Mouse (Mus musculus) limb, embryonic 10.5 days (tissue): ENCODE measurements around the gene Mcam. TPM values are rescaled to one million over a fixed set of nuclear protein-coding genes. Genes with fewer than 3 reads are reported as not detected.

Source experiments
- DNase-seq: peaks from one replicate; pipeline ENCODE4 v3.0.0-alpha.2; 2017; ENCODE audit warnings: low spot score
- H3K27ac ChIP-seq: fragments of 300-500 bp; sonication (generic); 2 replicates; pipeline ENCODE4 v1.5.1; 2016; ENCODE audit warnings: mild to moderate bottlenecking
- H3K27me3 ChIP-seq: fragments of 300-500 bp; sonication (generic); 2 replicates; pipeline ENCODE4 v1.6.1; 2016; ENCODE audit warnings: low read depth, mild to moderate bottlenecking; ENCODE audit not compliant: poor library complexity, severe bottlenecking
- H3K36me3 ChIP-seq: fragments of 300-500 bp; sonication (generic); 2 replicates; pipeline ENCODE4 v1.6.1; 2016; ENCODE audit warnings: mild to moderate bottlenecking, moderate library complexity
- H3K4me1 ChIP-seq: fragments of 300-500 bp; sonication (generic); 2 replicates; pipeline ENCODE4 v1.6.1; 2016
- H3K4me3 ChIP-seq: fragments of 300-500 bp; sonication (generic); 2 replicates; pipeline ENCODE4 v1.5.1; 2016; ENCODE audit warnings: mild to moderate bottlenecking, moderate library complexity
- H3K9me3 ChIP-seq: fragments of 300-500 bp; sonication (generic); replicated peaks from 2 replicates; pipeline ENCODE4 v1.6.1; 2016; ENCODE audit warnings: mild to moderate bottlenecking
- WGBS: fragments of 180-500 bp; shearing (Covaris S2); methylation state at CpG from one replicate; pipeline ENCODE4 v1.1.7; 2016; 5-methylcytosine and 5-hydroxymethylcytosine counted together
- polyA plus RNA-seq: library from polyadenylated mRNA; unstranded; fragments of >200 nt; fragmentation: Nextera tagmentation; extraction: Ambion mirVana; gene quantifications from 2 replicates; pipeline ENCODE4 v1.2.1, GENCODE M21; 2016

The Mcam gene
- 9.8 and 10.1 TPM in 2 replicates for polyA plus RNA-seq

- Histone ChIP-seq H3K27ac (peak within 1 kb of the TSS; percentile 73), H3K4me1 (peaks cover 71% of the 10 kb centered on the region), H3K4me3 (peak within 1 kb of the TSS; percentile 63), H3K27me3 (peaks cover 69% of the 10 kb centered on the region), H3K9me3 (no peaks in the 10 kb centered on the region), H3K36me3 (0 out of 2 replicates have a peak, but pooled peaks cover 7% of the 10 kb centered on the region)
- DNase-seq, result peak; percentile 75
- WGBS, result 3% methylated on average over 54 of the region's 55 CpGs
Measured at GRCm38 (mm10) chr9:44134101-44134850, at the start of gene Mcam. Mcam (plus strand) TSS chr9:44134469.

- peak overlapping the region; percentile 85 for H3K27ac ChIP-seq
- H3K4me1 ChIP-seq, result peaks cover 80% of the 10 kb centered on the region
- H3K9me3 ChIP-seq, result no peaks in the 10 kb centered on the region
- peaks cover 88% of the 10 kb centered on the region for H3K27me3 ChIP-seq
- no peaks in the 10 kb centered on the region for H3K36me3 ChIP-seq
- DNase-seq, result peak; percentile 96
- H3K4me3 ChIP-seq, result peak overlapping the region; percentile 72
- under 1% methylated on average over 62 of the region's 62 CpGs for WGBS
Measured at GRCm38 (mm10) chr9:44084659-44085229, 49.5 kb upstream of the Mcam start.

GRCm38 (mm10) chr9:44085276-44085675 lies 49.0 kb upstream of the Mcam start:
- Histone ChIP-seq H3K4me1 (peaks cover 80% of the 10 kb centered on the region), H3K9me3 (no peaks in the 10 kb centered on the region), H3K27me3 (peaks cover 85% of the 10 kb centered on the region), H3K4me3 (peak overlapping the region; percentile 72), H3K36me3 (no peaks in the 10 kb centered on the region), H3K27ac (peak overlapping the region; percentile 85)
- no peak for DNase-seq
- WGBS, result 7% methylated on average over 10 of the region's 10 CpGs

- no peaks in the 10 kb centered on the region for H3K9me3 ChIP-seq
- 61% methylated on average over 15 of the region's 15 CpGs for WGBS
- H3K36me3 ChIP-seq, result peaks cover 3% of the 10 kb centered on the region; the same call in 1 of the 2 replicates
- H3K4me3 ChIP-seq, result peak overlapping the region; percentile 72
- H3K4me1 ChIP-seq, result peaks cover 74% of the 10 kb centered on the region
- H3K27me3 ChIP-seq, result peaks cover 78% of the 10 kb centered on the region
- H3K27ac ChIP-seq, result 0 out of 2 replicates have a peak overlapping the region, but pooled peaks have one; percentile 85
- DNase-seq, result no peak
Measured at GRCm38 (mm10) chr9:44085741-44086665, 48.3 kb upstream of the Mcam start.

- DNase-seq, result no peak
- H3K27ac ChIP-seq, result no peak overlapping the region
- H3K9me3 ChIP-seq, result no peaks in the 10 kb centered on the region
- no peak overlapping the region for H3K4me3 ChIP-seq
- peaks cover 65% of the 10 kb centered on the region for H3K4me1 ChIP-seq
- H3K27me3 ChIP-seq, result peaks cover 75% of the 10 kb centered on the region
- peaks cover 11% of the 10 kb centered on the region for H3K36me3 ChIP-seq
- WGBS, result 44% methylated on average over 10 of the region's 10 CpGs
Measured at GRCm38 (mm10) chr9:44086960-44087359, 47.3 kb upstream of the Mcam start.

GRCm38 (mm10) chr9:44087761-44088455 lies 46.4 kb upstream of the Mcam start:
- Histone ChIP-seq H3K9me3 (no peaks in the 10 kb centered on the region), H3K27ac (no peak overlapping the region), H3K4me1 (peaks cover 62% of the 10 kb centered on the region), H3K4me3 (peak overlapping the region; percentile 16; the same call in 1 of the 2 replicates), H3K36me3 (peaks cover 19% of the 10 kb centered on the region), H3K27me3 (peaks cover 65% of the 10 kb centered on the region)
- WGBS, result 6% methylated on average over 15 of the region's 15 CpGs
- DNase-seq, result no peak

GRCm38 (mm10) chr9:44088877-44089608 lies 45.2 kb upstream of the Mcam start:
- Histone ChIP-seq H3K4me1 (peaks cover 56% of the 10 kb centered on the region), H3K4me3 (no peak overlapping the region), H3K27me3 (peaks cover 54% of the 10 kb centered on the region), H3K9me3 (no peaks in the 10 kb centered on the region), H3K27ac (no peak overlapping the region), H3K36me3 (peaks cover 26% of the 10 kb centered on the region)
- DNase-seq, result no peak
- WGBS, result 51% methylated on average over 12 of the region's 12 CpGs

- DNase-seq, result peak; percentile 79
- no peak overlapping the region for H3K27ac ChIP-seq
Measured at GRCm38 (mm10) chr9:44093612-44094503, 40.4 kb upstream of the Mcam start.

GRCm38 (mm10) chr9:44094737-44095136 lies 39.5 kb upstream of the Mcam start:
- H3K36me3 ChIP-seq, result peaks cover 26% of the 10 kb centered on the region
- H3K4me3 ChIP-seq, result no peak overlapping the region
- 85% methylated on average over 3 of the region's 3 CpGs for WGBS
- H3K27ac ChIP-seq, result no peak overlapping the region
- peaks cover 3% of the 10 kb centered on the region; the same call in 1 of the 2 replicates for H3K27me3 ChIP-seq
- no peaks in the 10 kb centered on the region for H3K9me3 ChIP-seq
- DNase-seq, result no peak
- peaks cover 13% of the 10 kb centered on the region for H3K4me1 ChIP-seq

More at GRCm38 (mm10) chr9:44093612-44094503, 40.4 kb upstream of the Mcam start:
- Histone ChIP-seq H3K4me3 (no peak overlapping the region), H3K27me3 (peaks cover 12% of the 10 kb centered on the region), H3K9me3 (no peaks in the 10 kb centered on the region), H3K36me3 (peaks cover 26% of the 10 kb centered on the region), H3K4me1 (peaks cover 22% of the 10 kb centered on the region)
- 39% methylated on average over 24 of the region's 24 CpGs for WGBS

GRCm38 (mm10) chr9:44095781-44096180 lies 38.5 kb upstream of the Mcam start:
- WGBS, result 93% methylated on average over 9 of the region's 9 CpGs
- Histone ChIP-seq H3K4me3 (no peak overlapping the region), H3K4me1 (peaks cover 9% of the 10 kb centered on the region), H3K27me3 (no peaks in the 10 kb centered on the region), H3K27ac (no peak overlapping the region), H3K36me3 (peaks cover 29% of the 10 kb centered on the region), H3K9me3 (no peaks in the 10 kb centered on the region)
- DNase-seq, result no peak

GRCm38 (mm10) chr9:44096536-44096935 lies 37.7 kb upstream of the Mcam start:
- Histone ChIP-seq H3K4me3 (no peak overlapping the region), H3K4me1 (peaks cover 13% of the 10 kb centered on the region), H3K27ac (no peak overlapping the region), H3K9me3 (no peaks in the 10 kb centered on the region), H3K36me3 (peaks cover 28% of the 10 kb centered on the region), H3K27me3 (no peaks in the 10 kb centered on the region)
- WGBS, result 38% methylated on average over 9 of the region's 9 CpGs
- DNase-seq, result no peak
